Mouse (Mus musculus): Measurements from ENCODE around the gene Foxn2. TPM values are rescaled to one million over a fixed set of nuclear protein-coding genes. Genes with fewer than 3 reads are reported as not detected.
"Not testable (repeated sequence)": the region's sequence is repeated elsewhere in the genome, so short reads cannot be mapped to it uniquely, and the experiment has no call there.

The Foxn2 gene
- total RNA-seq, 2 experiments from 2014 or later, result 10.6 to 12.9 TPM

- DNase-seq, result peak; percentile 49
- Histone ChIP-seq H3K27ac (peak overlapping the region; percentile 64), H3K4me3 (no peak overlapping the region)
- no peak for TF ChIP-seq CTCF (IDR thresholded peaks at IDR 0.05)
- intact Hi-C loops (cut with DNase I), result no loop called here
Measured at GRCm38 (mm10) chr17:88421246-88421645, 19.3 kb upstream of the Foxn2 start.

DNA sequence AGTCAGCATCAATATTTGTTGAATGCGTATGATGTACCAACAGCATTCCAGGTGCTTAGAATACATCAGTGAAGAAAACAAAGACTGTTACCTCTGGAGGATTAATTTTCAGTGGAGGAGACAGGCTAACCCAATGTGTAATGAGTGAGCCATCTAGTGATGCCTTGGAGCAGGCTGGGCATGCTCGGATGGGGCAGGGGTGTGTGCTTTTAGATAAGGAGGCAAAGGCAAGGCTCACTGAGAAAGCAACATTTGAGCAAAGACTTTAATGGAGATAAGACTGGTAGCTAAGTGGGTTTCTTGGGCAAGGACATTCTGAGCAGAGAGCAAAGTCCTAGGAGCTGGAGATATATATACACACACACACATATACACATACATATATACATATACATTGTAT lies 9.8 kb upstream of the Foxn2 start:
- no peak overlapping the region for H3K27ac ChIP-seq
- intact Hi-C loops (cut with DNase I), result no loop called here
- no peak for TF ChIP-seq CTCF (IDR thresholded peaks at IDR 0.05)
- no peak for DNase-seq
- H3K4me3 ChIP-seq, result no peak overlapping the region

DNA sequence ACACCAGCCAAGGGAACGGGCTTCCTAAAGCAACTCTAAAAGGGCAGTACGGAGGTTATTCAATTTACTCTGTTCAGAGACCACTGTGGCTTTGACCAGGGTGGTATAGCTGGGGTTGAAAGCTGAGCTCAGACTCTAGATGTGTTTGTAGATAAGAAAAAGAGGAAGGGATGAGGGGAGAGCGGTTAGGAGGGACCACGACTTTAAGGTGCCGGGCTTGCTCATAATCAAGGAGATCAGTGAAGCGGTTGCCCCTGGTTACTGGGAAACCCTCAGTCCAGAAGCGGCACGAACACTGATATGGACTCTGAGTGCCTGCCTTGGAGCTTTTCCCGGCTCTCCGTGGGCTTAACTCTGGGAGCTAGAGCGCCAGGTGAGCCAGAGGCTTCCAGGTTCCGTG lies 9.0 kb upstream of the Foxn2 start:
- no peak for TF ChIP-seq CTCF (IDR thresholded peaks at IDR 0.05)
- intact Hi-C loops (cut with DNase I), result no loop called here
- no peak overlapping the region for H3K27ac ChIP-seq
- no peak for DNase-seq
- no peak overlapping the region for H3K4me3 ChIP-seq

DNA sequence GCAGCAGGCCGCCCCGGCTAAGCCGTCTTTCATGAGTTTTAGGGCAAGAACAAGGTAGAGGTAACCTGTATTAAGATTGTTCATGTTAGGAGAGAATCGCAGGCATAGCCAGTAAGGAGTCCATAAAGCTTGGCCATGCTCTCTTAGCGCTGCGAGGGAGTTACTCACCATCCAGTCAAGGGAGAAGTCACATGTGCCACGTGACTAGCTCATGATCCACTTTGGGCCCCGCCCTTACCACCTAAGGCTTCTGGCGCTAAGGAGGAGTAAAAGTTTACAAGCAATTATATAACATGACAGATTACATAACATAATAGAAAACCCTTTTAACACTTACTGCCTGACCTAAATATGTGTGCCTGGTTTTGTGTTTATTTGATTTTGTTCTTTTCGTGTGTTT lies 8.5 kb upstream of the Foxn2 start:
- no peak for TF ChIP-seq CTCF (IDR thresholded peaks at IDR 0.05)
- Histone ChIP-seq H3K4me3 (no peak overlapping the region), H3K27ac (no peak overlapping the region)
- intact Hi-C loops (cut with DNase I), result no loop called here
- no peak for DNase-seq

DNA sequence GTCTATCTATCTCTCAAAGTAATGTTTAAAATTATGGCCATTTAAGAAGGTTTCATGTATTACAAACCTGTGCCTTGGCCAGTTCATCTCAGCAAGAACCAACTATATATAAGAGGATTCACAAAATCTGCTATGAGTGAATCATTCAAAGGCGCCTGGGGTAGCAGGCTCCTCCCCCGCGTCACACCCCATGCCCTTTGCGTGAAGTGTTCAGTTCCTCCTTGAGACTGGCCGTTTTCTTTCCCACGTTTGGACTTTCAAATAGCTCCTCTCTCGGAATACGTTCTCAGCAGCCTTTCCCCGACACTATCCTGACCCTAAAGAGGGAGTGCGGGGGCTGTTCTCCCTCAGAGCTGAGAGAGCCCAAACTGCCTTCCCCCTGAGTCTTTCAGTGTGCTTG lies 5.2 kb upstream of the Foxn2 start:
- DNase-seq, result no peak
- Histone ChIP-seq H3K4me3 (no peak overlapping the region), H3K27ac (no peak overlapping the region)
- no peak for TF ChIP-seq CTCF (IDR thresholded peaks at IDR 0.05)
- intact Hi-C loops (cut with DNase I), result no loop called here

- no peak overlapping the region for H3K27ac ChIP-seq
- no peak for DNase-seq
- H3K4me3 ChIP-seq, result no peak overlapping the region
- intact Hi-C loops (cut with DNase I), result no loop called here
- no peak for TF ChIP-seq CTCF (IDR thresholded peaks at IDR 0.05)
Measured at GRCm38 (mm10) chr17:88436284-88436683, 4.2 kb upstream of the Foxn2 start.

- DNase-seq; H3K4me3 ChIP-seq; H3K27ac ChIP-seq; intact Hi-C loops (cut with DNase I): not testable (repeated sequence)
Measured at GRCm38 (mm10) chr17:88436749-88437148, 3.8 kb upstream of the Foxn2 start.

DNA sequence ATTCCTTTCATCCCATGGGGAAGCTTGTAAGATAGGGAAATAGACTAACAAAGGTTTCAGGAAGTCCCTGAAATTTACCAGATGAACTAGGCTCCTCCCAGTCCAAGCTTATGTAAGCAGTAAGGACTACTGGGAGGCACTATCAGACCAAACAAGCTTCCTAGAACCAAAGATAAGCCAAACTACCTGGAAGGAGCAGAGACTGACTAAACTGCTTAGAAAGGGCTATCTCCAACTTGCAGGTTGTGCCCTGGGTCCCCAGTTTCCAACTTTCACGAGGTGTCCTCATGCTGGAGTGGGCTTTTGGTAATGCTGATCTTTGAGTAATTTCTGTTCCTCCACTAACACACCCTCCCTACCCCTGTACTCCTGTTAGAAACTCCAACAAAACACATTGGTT lies 3.1 kb upstream of the Foxn2 start:
- no peak for TF ChIP-seq CTCF (IDR thresholded peaks at IDR 0.05)
- intact Hi-C loops (cut with DNase I), result no loop called here
- Histone ChIP-seq H3K27ac (no peak overlapping the region), H3K4me3 (no peak overlapping the region)
- no peak for DNase-seq

DNA sequence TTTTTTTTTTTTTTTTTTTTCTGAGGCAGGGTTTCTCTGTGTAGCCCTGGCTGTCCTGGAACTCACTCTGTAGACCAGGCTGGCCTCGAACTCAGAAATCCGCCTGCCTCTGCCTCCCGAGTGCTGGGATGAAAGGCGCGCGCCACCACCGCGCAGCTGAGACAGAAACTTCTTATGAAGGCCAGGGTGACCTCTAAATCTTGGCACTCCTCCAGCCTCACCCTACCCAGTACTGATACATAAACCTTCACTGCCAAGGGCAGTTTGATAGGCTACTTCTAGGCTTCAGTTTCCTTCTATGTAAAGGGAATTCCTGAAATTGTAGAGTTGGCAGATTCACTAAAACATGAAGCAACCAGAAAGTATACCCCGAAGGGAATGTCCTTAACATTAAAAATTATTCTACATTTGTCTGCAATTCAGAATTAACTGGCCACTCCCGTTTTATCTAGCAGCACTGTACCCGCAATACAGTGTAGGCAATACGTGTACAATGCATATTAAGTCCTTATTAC lies 918 bp upstream of the Foxn2 start:
- no peak for TF ChIP-seq CTCF (IDR thresholded peaks at IDR 0.05)
- peak overlapping the region; percentile 92 for H3K4me3 ChIP-seq
- no peak for DNase-seq
- peak overlapping the region; percentile 97 for H3K27ac ChIP-seq
- intact Hi-C loops (cut with DNase I), result loop anchor here (5.0 kb wide), 4 partner anchors 68 to 182 kb away; no protein-coding TSS in a partner anchor

DNA sequence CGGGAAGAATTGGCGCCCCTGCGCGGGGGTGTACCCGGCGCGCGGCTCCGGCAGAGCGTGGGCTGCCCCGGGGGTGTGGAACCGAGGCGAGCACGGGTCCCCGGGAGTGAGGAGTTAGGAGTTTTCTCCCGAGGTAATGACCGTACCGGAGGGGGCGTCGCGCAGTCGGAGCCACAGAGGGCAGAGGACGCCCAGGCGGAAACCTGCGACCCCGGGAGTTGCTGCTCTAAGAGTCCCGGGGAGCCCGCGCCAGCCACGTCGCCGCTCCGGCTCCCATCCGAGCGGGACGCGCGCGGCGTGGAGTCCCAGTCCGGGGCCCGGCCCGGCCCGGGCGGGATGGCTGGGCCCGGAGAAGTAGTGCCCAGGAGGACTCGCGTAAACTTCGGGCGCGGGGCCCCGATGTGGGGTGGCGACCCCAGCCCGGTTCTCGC lies 505 bp downstream of the Foxn2 start:
- peak overlapping the region; percentile 97 for H3K27ac ChIP-seq
- TF ChIP-seq CTCF (IDR thresholded peaks at IDR 0.05), result no peak
- peak overlapping the region; percentile 92 for H3K4me3 ChIP-seq
- intact Hi-C loops (cut with DNase I), result loop anchor here (5.0 kb wide), 4 partner anchors 66 to 184 kb away; no protein-coding TSS in a partner anchor
- no peak for DNase-seq

- intact Hi-C loops (cut with DNase I), result loop anchor here (5.0 kb wide), 4 partner anchors 66 to 184 kb away; no protein-coding TSS in a partner anchor
- no peak for TF ChIP-seq CTCF (IDR thresholded peaks at IDR 0.05)
- DNase-seq, result peak; percentile 79
- H3K4me3 ChIP-seq, result peak overlapping the region; percentile 92
- H3K27ac ChIP-seq, result peak overlapping the region; percentile 97
Measured at GRCm38 (mm10) chr17:88441432-88442174, 1.1 kb downstream of the Foxn2 start.

DNA sequence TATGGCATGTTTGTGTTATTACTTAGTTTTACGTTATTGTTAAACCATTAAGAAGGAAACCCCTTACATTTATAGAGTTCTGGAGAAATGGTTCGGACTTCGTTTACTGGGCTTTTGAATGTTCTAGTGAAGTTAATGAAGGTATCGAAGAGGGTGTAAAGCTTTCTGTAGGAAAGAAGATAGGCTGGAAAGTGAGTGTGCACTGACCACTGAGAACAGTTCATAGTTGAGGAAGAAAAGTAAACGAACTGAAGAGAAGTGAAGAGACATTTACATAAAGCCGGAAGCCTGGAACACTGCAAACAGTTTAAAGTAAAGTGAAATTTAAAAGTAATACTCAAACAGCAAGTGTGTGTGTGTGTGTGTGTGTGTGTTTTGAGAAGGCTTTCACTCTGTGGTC lies 2.1 kb downstream of the Foxn2 start:
- no peak for DNase-seq
- peak overlapping the region; percentile 92 for H3K4me3 ChIP-seq
- intact Hi-C loops (cut with DNase I), result loop anchor here (5.0 kb wide), 4 partner anchors 65 to 185 kb away; no protein-coding TSS in a partner anchor
- peak overlapping the region; percentile 2; the same call in 1 of the 2 replicates for H3K27ac ChIP-seq
- TF ChIP-seq CTCF (IDR thresholded peaks at IDR 0.05), result no peak

- no peak for DNase-seq
- TF ChIP-seq CTCF (IDR thresholded peaks at IDR 0.05), result no peak
- Histone ChIP-seq H3K27ac (no peak overlapping the region), H3K4me3 (no peak overlapping the region)
- intact Hi-C loops (cut with DNase I), result loop anchor here (5.0 kb wide), 4 partner anchors 64 to 186 kb away; no protein-coding TSS in a partner anchor
Measured at GRCm38 (mm10) chr17:88443186-88443585, 2.7 kb downstream of the Foxn2 start.

Data from gastrocnemius, adult 2 months (tissue).